Mouse (Mus musculus): ENCODE measurements around the gene 4930568D16Rik. TPM values are rescaled to one million over a fixed set of nuclear protein-coding genes. Genes with fewer than 3 reads are reported as not detected.

4930568D16Rik gene
- total and polyA plus RNA-seq, 3 experiments: not detected

DNA sequence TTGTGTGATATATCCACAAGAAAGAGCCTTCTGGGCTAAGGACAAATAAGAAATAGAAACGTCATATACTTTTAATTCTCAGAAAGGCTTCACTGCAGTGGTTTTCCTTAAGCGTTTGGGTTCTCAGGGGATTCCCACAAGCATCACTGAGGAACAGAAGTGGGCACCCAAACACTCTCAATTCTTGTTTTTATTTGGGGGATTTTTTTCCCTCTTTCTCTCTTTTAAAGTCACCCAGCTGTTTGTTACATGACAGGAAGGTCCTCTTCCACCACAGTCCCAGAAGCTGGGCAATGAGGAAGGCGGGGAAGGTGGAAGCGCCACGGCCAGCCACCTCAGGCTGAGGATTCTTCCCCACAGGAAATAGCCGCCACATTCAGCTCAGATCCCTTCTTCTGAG, 48.9 kb upstream of the 4930568D16Rik start:
- peaks cover 24 to 68% of the 10 kb centered on the region in 2 experiments for H3K4me1 ChIP-seq (ENCODE audit: control insufficient read depth in 1 of 2, insufficient read depth in 2 of 2)
- H3K36me3 ChIP-seq (replicated peaks in 1 of 2; ENCODE audit: control insufficient read depth in 1 of 2, insufficient read depth in 1 of 2, low read length in 1 of 2): peaks cover 54 to 81% of the 10 kb centered on the region in 2 experiments
- dilution Hi-C loops (cut with MboI; ENCODE audit: extremely low pct_ligation_motif_present, extremely low pct_unique_long_range_greater_than_20kb, low sequenced_read_pairs): no loop called here

DNA sequence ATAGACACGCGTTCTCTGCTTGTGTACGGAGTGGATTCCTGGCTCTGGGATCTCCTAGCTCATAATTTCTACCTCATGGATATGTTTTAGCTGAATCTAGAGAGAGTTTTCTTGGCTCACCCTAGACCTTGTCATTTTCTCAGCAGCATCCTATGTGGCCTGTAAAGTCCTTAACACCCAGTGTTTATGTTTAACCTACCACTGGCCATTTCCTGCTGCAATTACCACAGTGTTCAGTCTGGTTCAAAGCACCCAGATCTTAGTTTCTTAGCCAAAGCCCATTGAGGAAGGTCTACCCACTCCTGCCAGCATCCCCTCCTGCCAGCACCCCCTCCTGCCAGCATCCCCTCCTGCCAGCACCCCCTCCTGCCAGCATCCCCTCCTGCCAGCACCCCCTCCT, 45.3 kb upstream of the 4930568D16Rik start:
- H3K36me3 ChIP-seq (replicated peaks in 1 of 2; ENCODE audit: control insufficient read depth in 1 of 2, insufficient read depth in 1 of 2, low read length in 1 of 2): peaks cover 58 to 80% of the 10 kb centered on the region in 2 experiments
- H3K4me1 ChIP-seq (ENCODE audit: control insufficient read depth in 1 of 2, insufficient read depth in 2 of 2): peaks cover 17 to 49% of the 10 kb centered on the region in 2 experiments
- DNase-seq (ENCODE audit: extremely low read depth): no peak
- TF ChIP-seq RAD21 (IDR thresholded peaks at IDR 0.05; ENCODE audit: low read depth, low read length) (no peak), ZMIZ1 (IDR thresholded peaks at IDR 0.05; ENCODE audit: low read depth, low read length) (no peak), EP300 (IDR thresholded peaks at IDR 0.05; ENCODE audit: low read length) (no peak), IRF4 (IDR thresholded peaks at IDR 0.05; ENCODE audit: low read depth, low read length) (no peak), POLR2AphosphoS2 (IDR thresholded peaks at IDR 0.05; ENCODE audit: low read depth, low read length) (no peak), E2F4 (IDR thresholded peaks at IDR 0.05; ENCODE audit: insufficient replicate concordance, low read depth, low read length) (no peak), ZKSCAN1 (IDR thresholded peaks at IDR 0.05; ENCODE audit: borderline replicate concordance, low read depth, low read length) (no peak), CHD1 (IDR thresholded peaks at IDR 0.05; ENCODE audit: low read depth, low read length) (no peak), MXI1 (IDR thresholded peaks at IDR 0.05; ENCODE audit: low read depth, low read length) (no peak), TCF12 (IDR thresholded peaks at IDR 0.05; ENCODE audit: low read depth, low read length) (no peak), NRF1 (IDR thresholded peaks at IDR 0.05; ENCODE audit: low read depth, low read length) (no peak), BHLHE40 (IDR thresholded peaks at IDR 0.05; ENCODE audit: low read depth, low read length) (no peak), PAX5 (IDR thresholded peaks at IDR 0.05; ENCODE audit: low read length) (no peak)
- no peak overlapping the region for H3K4me2 ChIP-seq (ENCODE audit: insufficient read depth, low read depth, poor library complexity, severe bottlenecking)
- no peaks in the 10 kb centered on the region for H3K9me3 ChIP-seq (replicated peaks; ENCODE audit: low read length)
- dilution Hi-C loops (cut with MboI; ENCODE audit: extremely low pct_ligation_motif_present, extremely low pct_unique_long_range_greater_than_20kb, low sequenced_read_pairs): no loop called here
- in situ Hi-C loops (cut with MboI; ENCODE audit: low pct_ligation_motif_present, low pct_unique_long_range_greater_than_20kb, low sequenced_read_pairs): no loop called here
- no peaks in the 10 kb centered on the region for H3K27me3 ChIP-seq (replicated peaks)
- no peaks in the 10 kb centered on the region for H3K79me2 ChIP-seq (replicated peaks; ENCODE audit: control insufficient read depth, extremely low read depth, insufficient read depth, poor library complexity, severe bottlenecking)
- H3K4me3 ChIP-seq (replicated peaks in 1 of 3; ENCODE audit: low read depth in 2 of 3, low read length in 2 of 3, poor library complexity in 1 of 3): no peak overlapping the region
- H3K9ac ChIP-seq (ENCODE audit: insufficient read depth, low read depth): no peak overlapping the region
- no peak overlapping the region for H3K27ac ChIP-seq (ENCODE audit: insufficient read depth, low read depth)

More for the DNA sequence above, 48.9 kb upstream of the 4930568D16Rik start:
- Histone ChIP-seq H3K79me2 (replicated peaks; ENCODE audit: control insufficient read depth, extremely low read depth, insufficient read depth, poor library complexity, severe bottlenecking) (no peaks in the 10 kb centered on the region), H3K9me3 (replicated peaks; ENCODE audit: low read length) (peaks cover 16% of the 10 kb centered on the region), H3K27ac (ENCODE audit: insufficient read depth, low read depth) (peak overlapping the region; percentile 95), H3K9ac (ENCODE audit: insufficient read depth, low read depth) (peak overlapping the region; percentile 23; the same call in 1 of the 2 replicates), H3K4me2 (ENCODE audit: insufficient read depth, low read depth, poor library complexity, severe bottlenecking) (peak overlapping the region; percentile 45), H3K27me3 (replicated peaks) (no peaks in the 10 kb centered on the region), H3K4me3 (replicated peaks in 1 of 3; ENCODE audit: low read depth in 2 of 3, low read length in 2 of 3, poor library complexity in 1 of 3) (no peak overlapping the region)
- in situ Hi-C loops (cut with MboI; ENCODE audit: low pct_ligation_motif_present, low pct_unique_long_range_greater_than_20kb, low sequenced_read_pairs): no loop called here
- TF ChIP-seq RAD21 (IDR thresholded peaks at IDR 0.05; ENCODE audit: low read depth, low read length) (no peak), JUND (conservative IDR thresholded peaks at IDR 0.05; ENCODE audit: low read depth, low read length) (no peak), ZMIZ1 (IDR thresholded peaks at IDR 0.05; ENCODE audit: low read depth, low read length) (no peak), EP300 (IDR thresholded peaks at IDR 0.05; ENCODE audit: low read length) (peak; percentile 85), SIN3A (IDR thresholded peaks at IDR 0.05; ENCODE audit: low read length) (peak; percentile 43; the same call in 1 of the 2 replicates), USF2 (conservative IDR thresholded peaks at IDR 0.05; ENCODE audit: low read depth, low read length) (no peak), NRF1 (IDR thresholded peaks at IDR 0.05; ENCODE audit: low read depth, low read length) (no peak), POLR2A (IDR thresholded peaks at IDR 0.05; ENCODE audit: low read depth, low read length) (0 out of 2 replicates have a peak, but pooled peaks have one; percentile 4), MAX (IDR thresholded peaks at IDR 0.05; ENCODE audit: low read length) (no peak), ELF1 (IDR thresholded peaks at IDR 0.05; ENCODE audit: low read depth, low read length) (no peak), TCF12 (IDR thresholded peaks at IDR 0.05; ENCODE audit: low read depth, low read length) (peak; percentile 66), ZNF384 (IDR thresholded peaks at IDR 0.05; ENCODE audit: low read depth, low read length) (peak; percentile 78), UBTF (IDR thresholded peaks at IDR 0.05; ENCODE audit: low read depth, low read length) (no peak), GABPA (IDR thresholded peaks at IDR 0.05; ENCODE audit: insufficient replicate concordance, low read depth, low read length) (no peak), POLR2AphosphoS2 (IDR thresholded peaks at IDR 0.05; ENCODE audit: low read depth, low read length) (no peak), ZKSCAN1 (IDR thresholded peaks at IDR 0.05; ENCODE audit: borderline replicate concordance, low read depth, low read length) (no peak), ETS1 (conservative IDR thresholded peaks at IDR 0.05; ENCODE audit: low read depth, low read length) (peak; percentile 85), ZC3H11A (IDR thresholded peaks at IDR 0.05; ENCODE audit: low read depth, low read length) (no peak), MYC (IDR thresholded peaks at IDR 0.05; ENCODE audit: low read depth, low read length) (no peak), CHD2 (IDR thresholded peaks at IDR 0.05; ENCODE audit: low read length) (no peak; the same call in 1 of the 2 replicates), PAX5 (IDR thresholded peaks at IDR 0.05; ENCODE audit: low read length) (no peak), MAFK (IDR thresholded peaks at IDR 0.05; ENCODE audit: insufficient replicate concordance, low read length) (no peak), MAZ (IDR thresholded peaks at IDR 0.05; ENCODE audit: low read depth, low read length) (no peak), CTCF (conservative IDR thresholded peaks at IDR 0.05 in 1 of 2, IDR thresholded peaks at IDR 0.05 in 1 of 2; ENCODE audit: low read depth in 2 of 2, low read length in 2 of 2) (no peak), E2F4 (IDR thresholded peaks at IDR 0.05; ENCODE audit: insufficient replicate concordance, low read depth, low read length) (no peak), KAT2A (IDR thresholded peaks at IDR 0.05; ENCODE audit: insufficient replicate concordance, low read length) (no peak), BHLHE40 (IDR thresholded peaks at IDR 0.05; ENCODE audit: low read depth, low read length) (no peak), HCFC1 (IDR thresholded peaks at IDR 0.05; ENCODE audit: low read depth, low read length) (no peak), RCOR1 (conservative IDR thresholded peaks at IDR 0.05; ENCODE audit: low read depth, low read length) (no peak), USF1 (IDR thresholded peaks at IDR 0.05; ENCODE audit: low read depth, low read length) (no peak), SMC3 (IDR thresholded peaks at IDR 0.05; ENCODE audit: low read depth, low read length) (no peak), MEF2A (IDR thresholded peaks at IDR 0.05; ENCODE audit: borderline replicate concordance, low read depth, low read length) (no peak), JUN (IDR thresholded peaks at IDR 0.05; ENCODE audit: insufficient read depth, low read depth, low read length) (no peak), NELFE (IDR thresholded peaks at IDR 0.05; ENCODE audit: low read depth, low read length) (no peak), CHD1 (IDR thresholded peaks at IDR 0.05; ENCODE audit: low read depth, low read length) (no peak), TBP (conservative IDR thresholded peaks at IDR 0.05; ENCODE audit: low read depth, low read length) (no peak), IRF4 (IDR thresholded peaks at IDR 0.05; ENCODE audit: low read depth, low read length) (peak; percentile 88)
- peak; percentile 47 for DNase-seq (ENCODE audit: extremely low read depth)

Data from CH12.LX (cell line).